Mouse (Mus musculus) midbrain, embryonic 16.5 days (tissue): ENCODE results near the gene Kcnj8. TPM values are rescaled to one million over a fixed set of nuclear protein-coding genes. Genes with fewer than 3 reads are reported as not detected.

Source experiments
- ATAC-seq: fragments of 200-750 bp; cut with Nextera tagmentation; 2 replicates; pipeline ENCODE4 v1.8.0; 2017; ENCODE audit warnings: moderate TSS enrichment
- H3K27ac ChIP-seq: fragments of 300-500 bp; sonication (generic); 2 replicates; pipeline ENCODE4 v1.5.1; 2014; ENCODE audit warnings: mild to moderate bottlenecking, low read length, mixed read lengths
- H3K27me3 ChIP-seq: fragments of 300-500 bp; sonication (generic); 2 replicates; pipeline ENCODE4 v1.6.1; 2014; ENCODE audit warnings: low read depth, low read length, mixed read lengths; ENCODE audit not compliant: control insufficient read depth, insufficient read depth
- H3K36me3 ChIP-seq: fragments of 300-500 bp; sonication (generic); 2 replicates; pipeline ENCODE4 v1.6.1; 2014; ENCODE audit warnings: mild to moderate bottlenecking, low read length, moderate library complexity, mixed read lengths; ENCODE audit not compliant: control insufficient read depth, insufficient read depth
- H3K4me1 ChIP-seq: fragments of 300-500 bp; sonication (generic); 2 replicates; pipeline ENCODE4 v1.6.1; 2014; ENCODE audit warnings: mild to moderate bottlenecking, low read length, mixed read lengths; ENCODE audit not compliant: control insufficient read depth, insufficient read depth
- H3K4me2 ChIP-seq: fragments of 300-500 bp; sonication (generic); 2 replicates; pipeline ENCODE4 v1.6.1; 2014; ENCODE audit warnings: mild to moderate bottlenecking, low read length, mixed read lengths
- H3K4me3 ChIP-seq: fragments of 300-500 bp; sonication (generic); 2 replicates; pipeline ENCODE4 v1.5.1; 2014; ENCODE audit warnings: low read depth, mild to moderate bottlenecking, low read length, moderate library complexity, mixed read lengths
- H3K9ac ChIP-seq: fragments of 300-500 bp; sonication (generic); 2 replicates; pipeline ENCODE4 v1.6.1; 2014; ENCODE audit warnings: low read depth, low read length, mixed read lengths
- H3K9me3 ChIP-seq: fragments of 300-500 bp; sonication (generic); replicated peaks from 2 replicates; pipeline ENCODE4 v1.6.1; 2014; ENCODE audit warnings: mild to moderate bottlenecking, low read length, mixed read lengths; ENCODE audit not compliant: control insufficient read depth, poor library complexity, severe bottlenecking
- WGBS: fragments of 180-500 bp; shearing (Covaris S2); extraction: QIAGEN DNeasy Blood & Tissue Kit; methylation state at CpG from one replicate; pipeline ENCODE4 v1.1.7; 2014; 5-methylcytosine and 5-hydroxymethylcytosine counted together
- polyA plus RNA-seq: library from polyadenylated mRNA; unstranded; fragments of >200 nt; fragmentation: Nextera tagmentation; extraction: Ambion mirVana; gene quantifications from 2 replicates; pipeline ENCODE4 v1.2.1, GENCODE M21; 2015

Gene Kcnj8
- 14.7 and 15.4 TPM in 2 replicates for polyA plus RNA-seq

DNA sequence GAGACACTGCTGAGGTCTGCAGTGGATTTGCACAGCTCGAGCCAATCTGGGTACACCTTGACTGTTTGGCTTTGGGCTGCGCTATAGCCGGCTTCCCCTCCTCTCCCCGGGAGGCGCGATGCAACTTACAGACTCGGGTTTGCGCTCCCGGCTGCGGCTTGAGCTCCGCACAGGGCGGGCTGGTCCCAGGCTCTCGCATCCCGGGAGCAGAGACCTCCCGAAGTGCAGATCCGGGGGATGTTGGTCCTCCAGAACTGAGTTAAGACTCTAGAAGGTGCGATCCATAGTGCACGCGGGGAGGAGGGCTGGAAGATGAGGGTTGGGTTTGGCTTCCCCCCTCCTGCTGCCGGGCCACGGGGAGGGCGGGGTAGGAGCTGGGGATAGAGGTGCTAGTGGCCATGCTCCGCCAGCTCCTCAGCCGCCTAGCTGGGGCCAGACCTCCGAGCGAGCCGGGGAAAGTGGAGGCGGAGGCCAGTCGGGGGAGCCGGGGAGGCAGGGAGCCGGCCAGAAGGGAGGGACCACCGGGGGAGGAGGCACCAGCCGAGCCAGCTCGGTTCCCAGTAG, at the start of gene Kcnj8:
Kcnj8 (minus strand) TSS at position 560 of the 564 bp plus-strand sequence.
- peak within 1 kb of the TSS; percentile 98 for H3K4me2 ChIP-seq
- WGBS = under 1% methylated on average over 33 of the region's 34 CpGs
- no peaks in the 10 kb centered on the region for H3K36me3 ChIP-seq
- peaks cover 19% of the 10 kb centered on the region for H3K4me1 ChIP-seq
- peak within 1 kb of the TSS; percentile 61; the same call in 1 of the 2 replicates for H3K9ac ChIP-seq
- H3K9me3 ChIP-seq = no peaks in the 10 kb centered on the region
- H3K4me3 ChIP-seq = peak within 1 kb of the TSS; percentile 53
- no peak within 1 kb of the TSS for H3K27ac ChIP-seq
- peaks cover 34% of the 10 kb centered on the region for H3K27me3 ChIP-seq
- peak; percentile 84 for ATAC-seq

DNA sequence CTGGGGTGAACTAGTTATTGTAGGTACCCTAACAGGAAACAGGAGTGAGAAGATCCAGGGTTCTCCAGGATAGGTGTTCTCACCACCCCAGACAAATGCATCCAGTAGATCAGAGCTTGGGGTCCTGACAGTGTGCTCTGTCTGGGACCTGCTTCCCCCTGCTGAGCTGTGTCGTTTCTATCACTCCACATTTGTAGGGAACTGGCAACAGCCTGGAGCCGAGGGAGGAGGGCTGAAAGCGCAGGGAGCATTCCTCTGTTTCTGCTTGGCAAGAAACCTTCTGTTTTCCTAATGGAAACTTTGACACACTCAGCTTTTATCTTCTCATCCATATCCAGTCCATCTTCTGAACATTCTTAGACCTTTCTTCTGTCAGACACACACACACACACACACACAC, 45.2 kb upstream of the Kcnj8 start:
- Histone ChIP-seq H3K4me3 (no peak overlapping the region), H3K4me2 (no peak overlapping the region), H3K27me3 (no peaks in the 10 kb centered on the region), H3K9ac (no peak overlapping the region), H3K27ac (no peak overlapping the region), H3K9me3 (no peaks in the 10 kb centered on the region), H3K4me1 (no peaks in the 10 kb centered on the region), H3K36me3 (no peaks in the 10 kb centered on the region)
- 39% methylated on average over 3 of the region's 3 CpGs for WGBS
- no peak for ATAC-seq

DNA sequence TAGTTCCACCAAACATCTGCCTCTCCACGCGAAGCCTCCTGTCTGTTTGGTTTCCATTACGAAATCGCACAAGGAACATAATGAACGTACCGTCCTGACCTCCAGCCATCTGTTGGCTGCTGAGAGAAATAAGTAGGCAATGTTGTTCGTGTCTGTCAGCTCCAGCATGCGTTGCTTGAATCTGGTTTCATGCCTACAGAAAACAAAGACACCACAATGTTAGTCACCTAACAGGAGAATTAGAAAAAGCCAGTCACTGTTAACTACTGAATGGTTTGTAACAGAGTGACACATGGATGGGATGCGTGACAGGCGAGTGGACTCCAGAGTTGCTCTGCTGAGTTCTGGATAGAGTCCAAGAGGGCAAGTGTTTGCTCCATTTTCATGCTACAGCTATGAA, 42.9 kb upstream of the Kcnj8 start:
- Histone ChIP-seq H3K4me3 (no peak overlapping the region), H3K9ac (no peak overlapping the region), H3K36me3 (no peaks in the 10 kb centered on the region), H3K4me2 (no peak overlapping the region), H3K27ac (no peak overlapping the region), H3K4me1 (no peaks in the 10 kb centered on the region), H3K27me3 (no peaks in the 10 kb centered on the region), H3K9me3 (no peaks in the 10 kb centered on the region)
- ATAC-seq = no peak
- 74% methylated on average over 10 of the region's 10 CpGs for WGBS

DNA sequence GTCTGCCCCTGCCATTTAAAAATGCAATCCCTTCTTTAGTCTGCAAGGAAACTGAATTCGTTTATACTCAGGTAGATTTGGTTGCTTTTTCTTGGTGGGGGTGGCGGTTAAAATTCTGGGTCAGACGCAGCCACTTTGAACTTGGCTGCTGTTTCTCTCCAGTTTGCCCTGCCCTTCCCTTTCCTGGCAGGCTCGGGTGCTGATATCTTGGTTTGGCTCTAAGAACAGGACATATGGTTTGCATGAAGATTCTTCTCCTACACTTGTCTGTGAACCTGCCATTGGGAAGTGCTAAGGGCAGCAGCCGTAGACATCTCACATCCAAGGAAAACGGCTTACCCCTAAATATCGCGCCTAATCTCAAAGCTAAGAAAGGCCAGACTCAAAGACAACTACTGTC, 41.0 kb upstream of the Kcnj8 start:
- Histone ChIP-seq H3K4me1 (no peaks in the 10 kb centered on the region), H3K36me3 (no peaks in the 10 kb centered on the region), H3K4me2 (no peak overlapping the region), H3K4me3 (no peak overlapping the region), H3K27ac (no peak overlapping the region), H3K27me3 (no peaks in the 10 kb centered on the region), H3K9me3 (no peaks in the 10 kb centered on the region), H3K9ac (no peak overlapping the region)
- no peak for ATAC-seq
- 85% methylated on average over 8 of the region's 8 CpGs for WGBS

DNA sequence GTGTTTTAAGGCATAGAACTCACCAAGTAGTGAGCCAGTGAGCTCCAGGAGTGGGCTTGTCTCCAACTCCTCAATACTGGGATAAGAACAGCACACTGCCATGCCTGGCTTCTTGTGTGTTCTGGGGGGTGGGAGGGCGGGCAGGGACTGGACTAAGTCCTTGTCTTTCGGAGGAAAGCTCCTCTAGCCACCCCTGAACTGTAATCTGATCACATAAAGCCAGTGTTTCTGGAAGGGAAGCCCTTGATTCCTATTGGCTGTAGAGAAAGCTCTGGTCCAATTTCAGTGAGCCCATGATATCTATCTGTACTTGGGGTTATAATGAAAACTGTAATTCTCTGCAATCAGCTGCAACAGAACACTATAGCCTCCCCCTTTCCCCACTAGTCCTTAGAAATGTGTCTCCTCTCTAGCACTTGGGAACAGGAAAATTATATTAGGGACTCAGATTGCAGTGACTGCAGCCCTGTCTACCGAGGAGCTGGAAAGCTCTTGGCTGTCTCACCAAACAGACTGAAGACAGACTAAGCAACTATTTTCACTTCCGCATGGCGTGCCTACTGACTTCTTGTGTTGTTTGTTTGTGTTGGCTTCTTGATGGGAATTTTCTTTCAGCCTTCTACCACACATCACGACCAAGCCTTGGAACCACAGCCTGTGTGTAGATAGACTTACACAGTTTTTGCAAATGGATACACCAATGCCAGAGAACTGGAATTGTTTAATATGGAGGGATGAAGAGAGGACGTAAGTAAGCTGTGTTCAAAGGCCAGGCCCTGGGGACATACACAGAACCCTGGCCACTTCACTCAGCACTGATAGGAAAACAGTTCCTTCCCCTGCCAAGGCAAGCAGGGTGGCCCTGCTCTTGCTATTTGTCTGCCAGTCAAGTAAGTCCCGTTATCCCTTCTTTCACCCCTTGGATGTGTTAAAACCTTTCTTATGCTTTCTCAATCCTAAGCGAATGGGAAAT, 38.3 kb upstream of the Kcnj8 start:
- Histone ChIP-seq H3K4me1 (no peaks in the 10 kb centered on the region), H3K36me3 (no peaks in the 10 kb centered on the region), H3K4me3 (no peak overlapping the region), H3K27ac (no peak overlapping the region), H3K4me2 (no peak overlapping the region), H3K27me3 (no peaks in the 10 kb centered on the region), H3K9me3 (no peaks in the 10 kb centered on the region), H3K9ac (no peak overlapping the region)
- no peak for ATAC-seq
- 69% methylated on average over 9 of the region's 9 CpGs for WGBS

DNA sequence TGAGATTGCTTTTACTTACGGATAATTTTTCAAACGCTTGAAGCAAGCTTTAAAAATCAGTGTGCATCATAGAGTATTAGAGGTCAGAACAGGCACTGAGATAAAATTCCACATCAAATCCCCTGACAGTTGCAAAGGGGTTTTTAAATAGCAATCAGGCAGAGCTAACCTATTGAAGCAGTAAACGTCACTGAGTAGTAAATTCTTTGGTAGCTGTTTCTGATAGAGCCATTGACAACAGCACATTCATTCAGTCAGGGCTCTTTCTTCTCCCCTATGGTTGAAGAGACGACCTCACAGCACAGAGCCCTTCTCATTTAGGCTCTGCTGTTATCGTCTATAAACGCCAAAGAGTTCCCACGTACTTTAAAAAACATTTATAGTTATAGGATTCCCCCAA, 35.7 kb upstream of the Kcnj8 start:
- Histone ChIP-seq H3K4me1 (no peaks in the 10 kb centered on the region), H3K27ac (no peak overlapping the region), H3K9me3 (no peaks in the 10 kb centered on the region), H3K4me2 (no peak overlapping the region), H3K27me3 (no peaks in the 10 kb centered on the region), H3K4me3 (no peak overlapping the region), H3K36me3 (no peaks in the 10 kb centered on the region), H3K9ac (no peak overlapping the region)
- 61% methylated on average over 7 of the region's 7 CpGs for WGBS
- no peak for ATAC-seq

DNA sequence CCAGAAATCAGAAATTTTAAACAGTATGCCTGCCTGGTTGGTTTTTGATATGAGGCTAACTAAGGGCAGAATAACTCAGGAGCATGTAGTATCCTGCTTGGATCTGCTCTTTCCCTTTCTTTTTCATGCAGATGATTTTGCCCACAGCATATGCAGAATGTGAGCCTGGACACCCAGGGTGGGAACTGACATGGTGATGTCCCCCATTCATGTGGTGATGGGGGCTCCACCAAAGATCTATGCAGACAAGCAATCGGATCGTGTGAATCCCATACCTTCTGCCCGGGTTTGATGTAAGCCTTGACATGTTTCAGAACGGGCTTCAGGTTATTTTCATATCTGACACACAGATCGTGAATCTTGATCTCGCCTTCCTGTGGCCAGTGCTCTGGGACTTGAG, 31.4 kb upstream of the Kcnj8 start:
- WGBS = 71% methylated on average over 6 of the region's 6 CpGs
- Histone ChIP-seq H3K4me1 (no peaks in the 10 kb centered on the region), H3K36me3 (no peaks in the 10 kb centered on the region), H3K9me3 (no peaks in the 10 kb centered on the region), H3K9ac (no peak overlapping the region), H3K4me2 (no peak overlapping the region), H3K27me3 (no peaks in the 10 kb centered on the region), H3K4me3 (no peak overlapping the region), H3K27ac (no peak overlapping the region)
- ATAC-seq = no peak

DNA sequence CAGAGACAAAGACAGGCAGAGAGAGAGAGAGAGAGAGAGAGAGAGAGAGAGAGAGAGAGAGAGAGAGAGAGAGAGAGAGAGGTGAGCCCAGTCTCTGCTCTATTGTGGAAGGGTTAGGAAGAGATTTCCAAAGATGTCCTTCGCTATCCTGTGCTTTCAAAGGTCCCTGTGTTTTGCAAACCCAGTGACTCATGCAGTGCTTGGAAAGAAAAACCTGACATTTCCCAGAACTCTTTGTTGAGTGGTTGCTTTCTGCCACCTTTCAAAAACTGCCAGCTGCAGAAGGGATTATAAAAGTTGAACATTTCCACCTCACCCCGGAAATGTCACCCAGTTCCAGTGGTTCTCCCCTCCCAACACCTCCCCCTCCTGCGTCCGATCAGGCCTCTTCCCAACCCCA, 7.4 kb upstream of the Kcnj8 start:
- ATAC-seq = no peak
- Histone ChIP-seq H3K4me1 (no peaks in the 10 kb centered on the region), H3K27me3 (no peaks in the 10 kb centered on the region), H3K4me3 (no peak overlapping the region), H3K27ac (no peak overlapping the region), H3K9ac (no peak overlapping the region), H3K9me3 (no peaks in the 10 kb centered on the region), H3K36me3 (no peaks in the 10 kb centered on the region), H3K4me2 (no peak overlapping the region)
- 81% methylated on average over 4 of the region's 4 CpGs for WGBS

DNA sequence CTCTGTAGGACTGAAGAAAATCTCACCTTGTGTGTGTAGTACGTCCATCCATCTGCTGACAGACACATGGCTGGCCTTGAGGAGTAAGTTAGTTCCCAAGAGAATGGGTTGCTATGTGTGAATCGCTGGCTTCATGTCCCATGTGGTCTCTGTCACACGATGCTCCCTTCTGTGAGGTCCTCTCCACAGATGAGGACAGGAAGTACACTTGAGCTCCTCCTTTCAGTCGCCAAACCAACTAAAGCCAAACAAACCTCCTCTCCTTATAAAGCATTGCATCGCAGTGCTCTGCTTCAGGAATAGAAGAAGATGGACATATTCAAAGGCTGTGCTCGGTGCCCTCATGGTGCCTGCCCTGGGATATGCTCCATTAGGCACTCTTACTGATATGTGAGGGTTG, 6.4 kb upstream of the Kcnj8 start:
- H3K27ac ChIP-seq = no peak overlapping the region
- H3K4me1 ChIP-seq = no peaks in the 10 kb centered on the region
- 90% methylated on average over 6 of the region's 6 CpGs for WGBS
- no peak overlapping the region for H3K9ac ChIP-seq
- H3K4me3 ChIP-seq = no peak overlapping the region
- H3K4me2 ChIP-seq = no peak overlapping the region
- H3K27me3 ChIP-seq = peaks cover 4% of the 10 kb centered on the region
- H3K9me3 ChIP-seq = no peaks in the 10 kb centered on the region
- ATAC-seq = no peak
- H3K36me3 ChIP-seq = no peaks in the 10 kb centered on the region
